Mouse (Mus musculus) limb, embryonic 11.5 days (tissue): ENCODE data around the gene Osbpl6. TPM values are rescaled to one million over a fixed set of nuclear protein-coding genes. Genes with fewer than 3 reads are reported as not detected.

Experiments
- ATAC-seq: fragments of 200-750 bp; cut with Nextera tagmentation; 2 replicates; pipeline ENCODE4 v1.8.0; 2017; ENCODE audit warnings: low read depth; ENCODE audit not compliant: insufficient number of reproducible peaks, low FRiP score, low TSS enrichment
- DNase-seq: peaks from one replicate; pipeline ENCODE4 v3.0.0-alpha.2; 2015; ENCODE audit warnings: low spot score
- H3K27ac ChIP-seq: fragments of 300-500 bp; sonication (generic); replicated peaks from 2 replicates; pipeline ENCODE4 v1.5.1; 2014; ENCODE audit warnings: low read depth, mild to moderate bottlenecking, low read length
- H3K27me3 ChIP-seq: fragments of 300-500 bp; sonication (generic); 2 replicates; pipeline ENCODE4 v1.6.1; 2014; ENCODE audit warnings: mild to moderate bottlenecking, low read length, mixed read lengths; ENCODE audit not compliant: control insufficient read depth, insufficient read depth
- H3K36me3 ChIP-seq: fragments of 300-500 bp; sonication (generic); 2 replicates; pipeline ENCODE4 v1.6.1; 2014; ENCODE audit warnings: mild to moderate bottlenecking, low read length, moderate library complexity, mixed read lengths; ENCODE audit not compliant: control insufficient read depth, insufficient read depth
- H3K4me1 ChIP-seq: fragments of 300-500 bp; sonication (generic); 2 replicates; pipeline ENCODE4 v1.6.1; 2014; ENCODE audit warnings: low read length, mixed read lengths; ENCODE audit not compliant: control insufficient read depth, insufficient read depth
- H3K4me2 ChIP-seq: fragments of 300-500 bp; sonication (generic); 2 replicates; pipeline ENCODE4 v1.6.1; 2014; ENCODE audit warnings: low read depth, mild to moderate bottlenecking, moderate library complexity; ENCODE audit not compliant: severe bottlenecking
- H3K4me3 ChIP-seq: fragments of 300-500 bp; sonication (generic); 2 replicates; pipeline ENCODE4 v1.5.1; 2014; ENCODE audit warnings: low read depth, low read length
- H3K9ac ChIP-seq: fragments of 300-500 bp; sonication (generic); 2 replicates; pipeline ENCODE4 v1.6.1; 2014; ENCODE audit warnings: mild to moderate bottlenecking, low read length
- H3K9me3 ChIP-seq: fragments of 300-500 bp; sonication (generic); 2 replicates; pipeline ENCODE4 v1.6.1; 2016; ENCODE audit warnings: low read length; ENCODE audit not compliant: control insufficient read depth
- WGBS: fragments of 180-500 bp; shearing (Covaris S2); extraction: QIAGEN DNeasy Blood & Tissue Kit; methylation state at CpG from one replicate; pipeline ENCODE4 v1.1.7; 2014; 5-methylcytosine and 5-hydroxymethylcytosine counted together
- polyA plus RNA-seq: library from polyadenylated mRNA; unstranded; fragments of >200 nt; fragmentation: Nextera tagmentation; extraction: Ambion mirVana; gene quantifications from 2 replicates; pipeline ENCODE4 v1.2.1, GENCODE M21; 2014

Osbpl6 gene
- polyA plus RNA-seq, 1 experiment from 2014 or later: 15.3 TPM

DNA sequence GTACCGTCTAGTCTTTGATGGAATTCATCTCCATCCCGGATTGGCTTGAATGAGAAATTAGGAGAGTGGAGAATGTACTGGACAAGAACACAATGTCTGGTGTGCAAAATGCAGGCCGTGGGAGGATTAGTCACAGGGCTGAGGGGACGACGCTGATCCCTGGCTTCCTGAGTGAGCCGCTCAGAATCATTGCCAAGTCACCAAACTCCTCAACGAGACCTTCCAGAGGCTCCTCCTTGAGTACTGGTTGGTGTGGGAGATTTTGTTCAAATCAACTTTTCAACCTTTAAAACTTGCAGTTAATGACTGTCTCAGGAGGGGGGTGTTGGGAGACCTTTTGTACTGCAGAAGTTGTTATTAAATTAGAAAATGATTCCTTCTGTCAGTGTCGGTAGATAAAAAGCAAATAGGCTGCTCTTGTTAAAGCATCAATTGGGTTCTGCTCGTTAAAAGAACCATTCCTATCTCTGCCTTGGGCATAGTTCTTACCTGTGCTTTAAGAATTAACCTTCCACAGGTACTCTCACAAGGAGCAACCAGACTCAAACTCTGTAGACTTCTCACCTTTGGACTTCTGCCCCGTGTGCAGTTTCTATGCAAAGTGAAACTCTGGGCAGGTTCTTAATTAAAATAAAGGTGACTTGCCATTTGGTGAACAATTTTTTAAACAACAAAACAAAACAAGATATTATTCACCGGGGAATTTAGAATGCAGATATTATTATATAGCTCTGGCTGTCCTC, 89.9 kb downstream of the Osbpl6 start:
- no peaks in the 10 kb centered on the region for H3K4me1 ChIP-seq
- no peaks in the 10 kb centered on the region for H3K36me3 ChIP-seq
- H3K4me2 ChIP-seq: no peak overlapping the region
- no peak overlapping the region for H3K9ac ChIP-seq
- no peaks in the 10 kb centered on the region for H3K27me3 ChIP-seq
- no peak overlapping the region for H3K4me3 ChIP-seq
- no peaks in the 10 kb centered on the region for H3K9me3 ChIP-seq
- WGBS: 87% methylated on average over 11 of the region's 11 CpGs
- ATAC-seq (no peak), DNase-seq (no peak)
- no peak overlapping the region for H3K27ac ChIP-seq

DNA sequence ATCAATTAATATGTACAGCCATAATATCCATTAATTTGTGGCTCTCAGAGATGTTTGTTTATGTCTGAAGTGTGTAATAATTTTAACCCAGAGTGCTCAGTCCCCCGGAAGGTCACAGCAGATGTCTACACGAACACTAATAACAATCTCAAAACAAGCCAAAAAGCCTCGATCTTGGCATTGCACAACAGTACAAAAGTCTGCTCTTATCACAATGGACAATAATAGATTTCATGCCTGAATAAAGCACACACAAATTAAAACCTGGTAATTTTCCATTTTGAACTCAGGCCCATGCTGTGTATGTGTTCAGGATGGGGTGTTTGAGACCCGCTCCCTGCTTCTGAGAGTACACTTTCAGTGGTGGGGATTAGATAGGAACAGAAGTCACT, 90.4 kb downstream of the Osbpl6 start:
- 95% methylated on average over 4 of the region's 4 CpGs for WGBS
- Histone ChIP-seq H3K4me3 (no peak overlapping the region), H3K9me3 (no peaks in the 10 kb centered on the region), H3K27ac (no peak overlapping the region), H3K27me3 (no peaks in the 10 kb centered on the region), H3K4me2 (no peak overlapping the region), H3K4me1 (no peaks in the 10 kb centered on the region), H3K9ac (no peak overlapping the region), H3K36me3 (no peaks in the 10 kb centered on the region)
- ATAC-seq (no peak), DNase-seq (no peak)

- Histone ChIP-seq H3K9ac (no peak overlapping the region), H3K36me3 (no peaks in the 10 kb centered on the region), H3K27ac (no peak overlapping the region), H3K4me2 (no peak overlapping the region), H3K27me3 (no peaks in the 10 kb centered on the region), H3K4me3 (no peak overlapping the region), H3K4me1 (no peaks in the 10 kb centered on the region), H3K9me3 (no peaks in the 10 kb centered on the region)
- no peak for DNase-seq
- ATAC-seq: no peak
- WGBS: 92% methylated on average over 11 of the region's 11 CpGs
Measured at GRCm38 (mm10) chr2:76498891-76499290, 92.6 kb downstream of the Osbpl6 start.

- H3K36me3 ChIP-seq: no peaks in the 10 kb centered on the region
- no peaks in the 10 kb centered on the region for H3K27me3 ChIP-seq
- H3K9me3 ChIP-seq: no peaks in the 10 kb centered on the region
- ATAC-seq (no peak), DNase-seq (no peak)
- no peaks in the 10 kb centered on the region for H3K4me1 ChIP-seq
- no peak overlapping the region for H3K4me3 ChIP-seq
- H3K27ac ChIP-seq: no peak overlapping the region
- no peak overlapping the region for H3K9ac ChIP-seq
- WGBS: 70% methylated on average over 12 of the region's 12 CpGs
- no peak overlapping the region for H3K4me2 ChIP-seq
Measured at GRCm38 (mm10) chr2:76504122-76504839, 98.0 kb downstream of the Osbpl6 start.

DNA sequence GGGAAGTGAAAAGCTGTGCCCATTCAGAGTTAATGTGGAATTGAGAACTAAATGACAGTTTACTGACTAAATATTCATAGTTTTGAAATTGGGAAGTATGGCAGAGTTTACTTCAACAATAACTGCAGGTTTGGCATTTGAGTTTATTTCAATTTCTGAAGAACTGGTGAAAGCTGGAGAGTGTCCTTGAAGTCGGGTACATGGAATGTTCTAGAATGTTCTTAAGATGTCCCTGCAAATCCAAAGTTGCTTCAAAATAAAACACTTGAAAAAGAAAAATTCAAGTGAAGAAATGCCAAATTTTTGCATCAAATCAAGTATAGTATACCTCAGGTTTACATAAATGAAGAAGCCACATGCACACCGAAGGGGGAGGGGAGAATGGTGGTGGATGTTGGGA, 98.7 kb downstream of the Osbpl6 start:
- WGBS: 90% methylated on average over 2 of the region's 2 CpGs
- Histone ChIP-seq H3K27ac (no peak overlapping the region), H3K27me3 (no peaks in the 10 kb centered on the region), H3K4me3 (no peak overlapping the region), H3K9me3 (no peaks in the 10 kb centered on the region), H3K9ac (no peak overlapping the region), H3K4me2 (no peak overlapping the region), H3K36me3 (no peaks in the 10 kb centered on the region), H3K4me1 (no peaks in the 10 kb centered on the region)
- ATAC-seq: no peak
- no peak for DNase-seq

DNA sequence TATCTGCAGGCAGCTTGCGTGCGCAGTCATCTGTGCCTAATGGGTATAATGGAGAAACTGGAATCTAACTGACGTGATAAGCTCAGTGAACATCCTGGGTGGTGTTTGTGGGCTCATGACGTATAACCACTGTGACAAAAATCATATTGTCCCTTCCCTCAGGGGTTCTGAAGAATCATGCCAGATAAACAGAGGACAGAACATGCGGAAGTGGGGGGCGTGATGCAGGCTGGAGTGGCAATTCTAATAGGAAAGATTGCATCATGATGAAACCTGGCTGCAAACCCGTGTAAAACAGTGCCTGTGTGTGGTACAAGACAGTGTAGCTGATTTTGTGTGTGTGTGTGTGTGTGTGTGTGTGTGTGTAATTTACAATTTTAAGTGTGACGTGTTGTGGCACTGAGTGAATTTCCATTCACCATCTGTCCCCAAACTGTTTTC, 105.0 kb downstream of the Osbpl6 start:
- no peaks in the 10 kb centered on the region for H3K9me3 ChIP-seq
- H3K36me3 ChIP-seq: no peaks in the 10 kb centered on the region
- DNase-seq (no peak), ATAC-seq (no peak)
- no peak overlapping the region for H3K27ac ChIP-seq
- WGBS: 94% methylated on average over 8 of the region's 8 CpGs
- no peaks in the 10 kb centered on the region for H3K27me3 ChIP-seq
- no peak overlapping the region for H3K4me3 ChIP-seq
- no peaks in the 10 kb centered on the region for H3K4me1 ChIP-seq
- H3K4me2 ChIP-seq: no peak overlapping the region
- no peak overlapping the region for H3K9ac ChIP-seq

DNA sequence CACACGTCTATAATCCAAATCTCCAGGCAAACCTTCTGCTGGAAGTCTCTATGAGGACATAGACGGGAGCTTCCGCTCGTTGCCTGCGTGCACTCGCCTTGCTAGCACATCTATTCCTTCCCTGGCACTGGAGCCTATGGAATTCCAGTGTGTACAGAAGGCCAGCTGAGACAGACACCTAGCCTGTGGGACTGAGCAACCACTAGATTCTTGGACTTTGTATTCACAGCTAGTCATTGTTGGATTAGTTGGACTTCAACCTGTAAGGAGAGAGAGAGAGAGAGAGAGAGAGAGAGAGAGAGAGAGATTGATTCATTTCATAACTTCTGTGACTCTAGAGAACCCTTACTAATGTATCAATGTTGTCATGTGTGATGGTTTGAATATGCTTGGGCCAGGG, 105.8 kb downstream of the Osbpl6 start:
- Histone ChIP-seq H3K36me3 (no peaks in the 10 kb centered on the region), H3K4me2 (no peak overlapping the region), H3K4me3 (no peak overlapping the region), H3K4me1 (no peaks in the 10 kb centered on the region), H3K9me3 (no peaks in the 10 kb centered on the region), H3K9ac (no peak overlapping the region), H3K27ac (no peak overlapping the region), H3K27me3 (no peaks in the 10 kb centered on the region)
- WGBS: 93% methylated on average over 6 of the region's 6 CpGs
- no peak for DNase-seq
- no peak for ATAC-seq

DNA sequence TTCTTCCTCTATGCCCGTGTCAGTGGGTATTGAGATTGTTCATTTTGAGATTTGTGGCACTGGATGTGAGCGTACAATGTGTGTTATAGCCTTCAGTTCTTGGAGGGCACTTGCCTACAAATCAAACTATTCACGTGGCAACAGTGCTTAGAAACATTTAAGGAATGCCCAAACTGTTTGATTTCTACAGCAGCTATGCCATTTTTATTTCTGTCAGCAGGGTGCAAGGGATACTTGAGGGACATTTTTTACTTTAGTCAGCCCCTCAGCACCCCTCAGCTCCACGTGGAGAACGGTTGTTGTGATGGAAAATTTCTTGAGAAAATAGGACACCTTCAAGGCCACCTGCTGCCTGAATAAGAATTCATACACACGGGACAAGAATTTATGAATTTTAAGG, 106.6 kb downstream of the Osbpl6 start:
- Histone ChIP-seq H3K36me3 (no peaks in the 10 kb centered on the region), H3K4me1 (0 out of 2 replicates have a peak, but pooled peaks cover 2% of the 10 kb centered on the region), H3K27me3 (no peaks in the 10 kb centered on the region), H3K9me3 (no peaks in the 10 kb centered on the region), H3K9ac (no peak overlapping the region), H3K4me3 (no peak overlapping the region), H3K4me2 (no peak overlapping the region), H3K27ac (no peak overlapping the region)
- ATAC-seq (no peak), DNase-seq (no peak)
- 78% methylated on average over 6 of the region's 6 CpGs for WGBS
